Mouse (Mus musculus): ENCODE data around the gene 4933428G20Rik. TPM values are rescaled to one million over a fixed set of nuclear protein-coding genes. Genes with fewer than 3 reads are reported as not detected.

Gene 4933428G20Rik
- total RNA-seq, 2 experiments from 2014 or later = not detected

GRCm38 (mm10) chr11:97530069-97530468 lies 29.9 kb upstream of the 4933428G20Rik start:
- no peak overlapping the region for H3K27ac ChIP-seq
- no peak for DNase-seq
- TF ChIP-seq CTCF (IDR thresholded peaks at IDR 0.05) = no peak
- H3K4me3 ChIP-seq = no peak overlapping the region
- intact Hi-C loops (cut with DNase I) = no loop called here

- no peak for TF ChIP-seq CTCF (IDR thresholded peaks at IDR 0.05)
- H3K4me3 ChIP-seq = no peak overlapping the region
- no peak for DNase-seq
- H3K27ac ChIP-seq = no peak overlapping the region
- intact Hi-C loops (cut with DNase I) = no loop called here
Measured at GRCm38 (mm10) chr11:97528282-97528808, 28.2 kb upstream of the 4933428G20Rik start.

GRCm38 (mm10) chr11:97525313-97525712 lies 25.2 kb upstream of the 4933428G20Rik start:
- H3K4me3 ChIP-seq = no peak overlapping the region
- DNase-seq = no peak
- no peak overlapping the region for H3K27ac ChIP-seq
- intact Hi-C loops (cut with DNase I) = no loop called here
- TF ChIP-seq CTCF (IDR thresholded peaks at IDR 0.05) = no peak

- DNase-seq = no peak
- no peak for TF ChIP-seq CTCF (IDR thresholded peaks at IDR 0.05)
- intact Hi-C loops (cut with DNase I) = no loop called here
- no peak overlapping the region for H3K4me3 ChIP-seq
- H3K27ac ChIP-seq = no peak overlapping the region
Measured at GRCm38 (mm10) chr11:97524306-97524705, 24.2 kb upstream of the 4933428G20Rik start.

- Histone ChIP-seq H3K27ac (no peak overlapping the region), H3K4me3 (no peak overlapping the region)
- intact Hi-C loops (cut with DNase I) = no loop called here
- TF ChIP-seq CTCF (IDR thresholded peaks at IDR 0.05) = no peak
- no peak for DNase-seq
Measured at GRCm38 (mm10) chr11:97523827-97524261, 23.7 kb upstream of the 4933428G20Rik start.

GRCm38 (mm10) chr11:97523107-97523506 lies 23.0 kb upstream of the 4933428G20Rik start:
- Histone ChIP-seq H3K27ac (no peak overlapping the region), H3K4me3 (no peak overlapping the region)
- intact Hi-C loops (cut with DNase I) = no loop called here
- no peak for DNase-seq
- TF ChIP-seq CTCF (IDR thresholded peaks at IDR 0.05) = no peak

GRCm38 (mm10) chr11:97521741-97522474 lies 21.8 kb upstream of the 4933428G20Rik start:
- no peak for TF ChIP-seq CTCF (IDR thresholded peaks at IDR 0.05)
- intact Hi-C loops (cut with DNase I) = no loop called here
- Histone ChIP-seq H3K27ac (no peak overlapping the region), H3K4me3 (no peak overlapping the region)
- DNase-seq = no peak

- TF ChIP-seq CTCF (IDR thresholded peaks at IDR 0.05) = no peak
- Histone ChIP-seq H3K4me3 (no peak overlapping the region), H3K27ac (no peak overlapping the region)
- no peak for DNase-seq
- intact Hi-C loops (cut with DNase I) = no loop called here
Measured at GRCm38 (mm10) chr11:97520541-97520940, 20.4 kb upstream of the 4933428G20Rik start.

GRCm38 (mm10) chr11:97513066-97513465 lies 12.9 kb upstream of the 4933428G20Rik start:
- no peak for DNase-seq
- no peak for TF ChIP-seq CTCF (IDR thresholded peaks at IDR 0.05)
- no peak overlapping the region for H3K4me3 ChIP-seq
- intact Hi-C loops (cut with DNase I) = no loop called here
- no peak overlapping the region for H3K27ac ChIP-seq

- TF ChIP-seq CTCF (IDR thresholded peaks at IDR 0.05) = no peak
- peak overlapping the region; percentile 57 for H3K4me3 ChIP-seq
- H3K27ac ChIP-seq = no peak overlapping the region
- DNase-seq = no peak
- intact Hi-C loops (cut with DNase I) = no loop called here
Measured at GRCm38 (mm10) chr11:97512511-97512910, 12.4 kb upstream of the 4933428G20Rik start.

- peak; percentile 52 for DNase-seq
- no peak for TF ChIP-seq CTCF (IDR thresholded peaks at IDR 0.05)
- intact Hi-C loops (cut with DNase I) = no loop called here
- H3K4me3 ChIP-seq = peak overlapping the region; percentile 57
- peak overlapping the region; percentile 64 for H3K27ac ChIP-seq
Measured at GRCm38 (mm10) chr11:97511661-97512369, 11.7 kb upstream of the 4933428G20Rik start.

- intact Hi-C loops (cut with DNase I) = no loop called here
- H3K27ac ChIP-seq = no peak overlapping the region
- peak overlapping the region; percentile 57 for H3K4me3 ChIP-seq
- peak; percentile 87 for TF ChIP-seq CTCF (IDR thresholded peaks at IDR 0.05)
- DNase-seq = peak; percentile 74
Measured at GRCm38 (mm10) chr11:97510966-97511660, 11.0 kb upstream of the 4933428G20Rik start.

All from gastrocnemius, adult 2 months (tissue).